Mouse (Mus musculus) T-helper 17 cell (primary cell): Measurements from ENCODE around the gene Abca7.
"Not testable (repeated sequence)": the region's sequence is repeated elsewhere in the genome, so short reads cannot be mapped to it uniquely, and the experiment has no call there.

Source experiments
- in situ Hi-C, 2 experiments: fragments of 300-600 bp; cut with MboI, MseI; formaldehyde crosslinking; loops; 1 replicate in 1 of 2; 2 replicates in 1 of 2; pipeline ENCODE4 v1.15.1; 2025; ENCODE audit warnings: high pct_unique_total_duplicates in 2 of 2

The Abca7 gene

DNA sequence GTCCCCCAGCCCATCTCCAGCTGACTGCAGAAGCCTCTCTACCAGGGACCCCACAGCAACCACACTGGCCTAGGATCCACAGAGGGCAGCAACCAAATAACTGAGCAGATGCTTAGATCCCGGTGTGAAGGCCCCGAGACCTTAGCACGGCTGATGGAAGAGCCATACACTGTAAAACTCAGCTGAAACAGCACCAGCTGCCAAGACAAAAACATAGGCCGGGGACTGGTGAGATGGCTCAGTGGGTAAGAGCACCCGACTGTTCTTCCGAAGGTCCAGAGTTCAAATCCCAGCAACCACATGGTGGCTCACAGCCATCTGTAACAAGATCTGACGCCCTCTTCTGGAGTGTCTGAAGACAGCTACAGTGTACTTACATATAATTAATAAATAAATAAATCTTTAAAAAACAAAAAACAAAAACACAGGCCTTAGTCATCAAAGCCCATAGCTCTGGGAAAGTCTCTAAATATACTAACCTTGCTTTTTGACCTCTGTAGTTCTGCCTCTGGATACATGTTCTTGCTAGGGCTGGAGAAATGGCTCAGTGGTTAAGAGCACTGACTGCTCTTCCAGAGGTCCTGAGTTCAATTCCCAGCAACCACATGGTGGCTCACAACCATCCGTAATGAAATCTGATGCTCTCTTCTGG, 45.2 kb downstream of the Abca7 start:
- in situ Hi-C loops = not testable (repeated sequence)

DNA sequence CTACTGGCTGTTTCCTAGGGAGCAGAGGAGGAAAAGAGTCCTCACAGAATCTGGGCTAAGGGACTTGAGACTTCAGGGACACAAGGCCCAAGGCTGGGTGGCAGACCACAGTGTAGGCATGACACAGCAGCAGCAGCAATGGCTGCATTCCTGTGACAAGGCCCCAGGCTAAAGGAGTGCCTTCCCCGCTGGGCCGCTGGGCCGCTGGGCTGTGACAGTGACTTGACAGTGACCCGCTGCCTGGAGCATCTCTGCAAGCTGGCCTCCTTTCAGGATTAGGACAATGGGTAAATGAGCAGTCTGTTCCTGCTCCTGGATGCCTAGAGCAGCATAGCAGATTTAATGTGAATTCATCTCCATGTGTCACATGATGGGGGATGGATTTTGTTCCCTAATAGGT, 47.8 kb downstream of the Abca7 start:
- in situ Hi-C loops = no loop called here

DNA sequence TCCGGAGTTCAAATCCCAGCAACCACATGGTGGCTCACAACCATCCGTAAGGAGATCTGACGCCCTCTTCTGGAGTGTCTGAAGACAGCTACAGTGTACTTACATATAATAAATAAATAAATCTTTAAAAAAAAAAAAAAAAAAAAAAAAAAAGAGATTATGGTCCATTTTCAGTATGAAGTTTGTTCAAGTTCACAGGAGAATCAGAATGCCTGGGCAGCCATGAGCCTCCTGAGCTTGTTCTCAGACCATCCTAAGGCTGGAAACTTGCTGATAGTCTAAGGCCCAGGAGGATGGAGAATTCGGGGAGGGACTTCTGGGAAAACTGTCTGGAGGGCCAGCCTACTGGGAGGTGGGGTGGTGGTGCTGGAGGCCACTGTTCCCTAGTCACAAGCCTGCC, 49.1 kb downstream of the Abca7 start:
- in situ Hi-C loops = loop anchor here in 1 of 2 experiments (5.0 kb wide), 1 partner anchor 358 kb away; the partner anchor contains the start of gene Gzmm

DNA sequence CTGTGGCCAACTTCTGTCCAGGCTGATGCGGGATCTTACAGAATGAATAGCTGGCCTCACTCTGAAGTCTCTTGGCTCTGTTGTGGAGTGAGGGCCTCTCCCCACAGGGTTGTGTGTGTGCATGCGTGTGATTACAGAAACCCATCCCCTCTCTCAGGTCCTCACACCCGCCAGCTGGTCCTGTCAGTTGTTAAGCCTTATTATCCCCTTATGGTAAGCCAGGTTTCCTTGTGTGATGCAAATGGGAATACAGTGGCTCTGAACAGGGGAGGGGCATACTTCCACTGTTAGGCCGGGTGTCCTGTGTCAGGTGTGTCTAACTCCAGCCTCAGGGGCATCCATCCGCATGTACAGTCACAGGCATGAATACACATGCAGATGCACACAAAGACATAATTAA, 49.5 kb downstream of the Abca7 start:
- in situ Hi-C loops = loop anchor here in 1 of 2 experiments (5.0 kb wide), 1 partner anchor 358 kb away; the partner anchor contains the start of gene Gzmm

DNA sequence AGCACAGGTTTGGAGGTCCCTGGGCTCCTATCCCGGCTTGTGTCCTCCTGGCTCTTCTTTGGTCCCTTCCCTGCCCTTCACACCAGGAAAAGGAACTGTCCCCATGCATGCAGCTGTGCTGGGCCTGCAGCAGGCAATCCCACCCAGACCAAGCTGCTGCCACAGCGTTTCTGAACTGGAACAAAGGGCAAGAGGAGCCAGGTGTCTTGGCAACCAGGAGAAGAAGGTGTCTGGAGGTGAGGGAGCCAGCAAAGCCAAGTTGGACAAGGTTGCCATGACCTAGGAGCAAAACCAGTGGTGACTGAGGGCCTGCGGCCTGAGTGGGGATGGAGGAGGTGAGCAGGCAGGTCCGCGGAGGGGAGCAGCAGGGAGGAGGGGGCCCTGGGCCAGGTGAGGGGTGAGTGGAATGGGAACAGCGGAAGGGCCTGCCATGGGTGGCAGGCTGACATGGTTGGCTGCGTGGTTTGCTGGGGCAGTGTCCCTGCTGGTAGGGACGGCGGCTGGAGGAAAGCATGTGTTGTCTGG, 50.8 kb downstream of the Abca7 start, which contains the start of gene Gpx4:
TSS of gene Gpx4 (plus strand) at position 126 of the 525 bp plus-strand sequence.
- in situ Hi-C loops = loop anchor here in 1 of 2 experiments (5.0 kb wide), 1 partner anchor 360 kb away; the partner anchor contains the start of gene Gzmm

DNA sequence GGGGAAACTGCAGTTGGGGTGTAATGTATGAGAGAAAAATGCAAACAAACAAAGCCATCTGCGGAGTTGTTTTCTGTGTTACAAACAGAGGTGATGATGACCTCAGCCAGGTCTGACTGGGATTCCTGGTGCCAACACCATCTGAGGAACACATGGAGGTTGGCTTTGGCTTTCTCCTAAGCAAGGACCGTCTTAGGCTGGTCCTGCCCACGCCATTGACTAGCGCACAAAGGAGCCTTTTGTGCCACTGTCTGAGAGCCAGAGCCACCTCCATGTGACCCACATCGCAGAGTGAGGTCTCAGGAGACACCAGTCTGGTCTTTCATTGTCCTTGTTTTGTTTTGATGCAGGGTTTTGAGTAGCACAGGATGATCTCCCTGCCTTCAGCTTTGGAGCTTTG, 52.1 kb downstream of the Abca7 start:
- in situ Hi-C loops = loop anchor here in 1 of 2 experiments (5.0 kb wide), 1 partner anchor 361 kb away; the partner anchor contains the start of gene Gzmm

DNA sequence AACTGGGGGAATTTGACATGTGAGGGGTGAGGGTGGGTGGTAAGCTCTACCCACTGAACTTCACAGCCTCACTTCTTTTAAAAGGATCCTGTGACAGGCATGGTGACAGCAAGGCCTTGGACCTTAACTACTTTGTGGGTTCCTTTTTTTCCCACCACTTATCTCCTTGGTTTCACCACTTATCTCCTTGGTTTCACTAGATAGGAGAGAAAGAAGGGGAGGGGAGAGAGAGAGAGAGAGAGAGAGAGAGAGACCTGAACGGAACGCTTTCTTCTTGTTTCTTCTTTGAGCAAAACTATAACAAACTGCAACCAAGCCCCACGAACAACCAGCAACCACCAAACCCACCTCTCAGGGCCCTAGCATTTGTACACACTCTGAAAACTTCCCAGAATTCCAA, 52.5 kb downstream of the Abca7 start:
- in situ Hi-C loops = loop anchor here in 1 of 2 experiments (5.0 kb wide), 1 partner anchor 362 kb away; the partner anchor contains the start of gene Gzmm

DNA sequence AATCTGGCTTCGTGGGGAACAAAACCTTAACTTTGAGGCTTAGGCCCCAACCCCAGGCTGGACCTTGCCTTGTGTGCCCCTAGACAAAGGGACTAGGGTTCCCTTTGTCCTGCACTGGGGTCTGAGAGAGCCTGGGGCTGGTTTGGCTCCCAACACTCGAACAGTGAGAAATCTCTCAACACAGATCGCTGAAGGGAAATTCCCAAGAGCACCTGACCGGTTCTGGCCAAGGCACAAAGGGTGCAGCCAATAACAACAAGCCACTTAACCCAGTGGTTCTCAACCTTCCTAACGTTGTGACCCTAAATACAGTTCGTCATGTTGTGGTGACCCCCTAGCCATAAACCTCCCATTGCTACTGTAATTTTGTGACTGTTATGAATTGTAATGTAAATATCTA, 54.0 kb downstream of the Abca7 start:
- in situ Hi-C loops = no loop called here

DNA sequence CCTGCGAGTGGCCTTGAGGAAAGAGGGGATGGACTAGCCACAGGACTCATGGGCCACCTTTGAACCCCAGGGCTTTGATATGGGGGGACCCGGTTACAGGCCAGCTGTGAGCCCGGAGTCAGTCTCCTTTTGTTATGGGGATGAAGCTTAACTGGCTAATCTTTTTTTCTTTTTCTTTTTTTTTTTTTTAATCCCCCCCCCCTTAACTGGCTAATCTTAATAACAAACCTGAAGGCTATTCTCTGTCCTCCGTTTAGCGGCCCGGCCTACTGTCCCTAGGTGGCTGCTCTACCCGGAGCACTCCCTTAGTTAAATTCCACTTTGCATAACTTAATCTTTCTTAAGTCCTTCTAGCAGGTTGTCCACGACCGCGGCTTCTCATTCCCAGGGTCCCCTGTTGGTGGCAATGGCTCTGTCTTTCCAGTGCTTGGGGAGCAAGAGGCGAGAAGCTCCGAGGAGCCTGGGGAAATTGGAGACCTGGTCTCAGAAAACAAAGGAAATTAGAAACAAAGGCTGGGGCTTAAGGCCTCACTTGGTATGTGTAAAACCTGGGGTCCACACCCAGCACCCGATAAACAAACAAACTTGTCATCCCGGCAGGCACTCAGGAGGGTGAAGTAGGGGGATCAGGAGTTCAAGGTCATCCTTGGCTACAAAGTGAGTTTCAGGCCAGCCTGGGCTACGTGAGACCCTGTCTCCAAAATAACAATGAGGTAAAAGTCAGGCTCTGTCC, 54.8 kb downstream of the Abca7 start:
- in situ Hi-C loops = no loop called here

DNA sequence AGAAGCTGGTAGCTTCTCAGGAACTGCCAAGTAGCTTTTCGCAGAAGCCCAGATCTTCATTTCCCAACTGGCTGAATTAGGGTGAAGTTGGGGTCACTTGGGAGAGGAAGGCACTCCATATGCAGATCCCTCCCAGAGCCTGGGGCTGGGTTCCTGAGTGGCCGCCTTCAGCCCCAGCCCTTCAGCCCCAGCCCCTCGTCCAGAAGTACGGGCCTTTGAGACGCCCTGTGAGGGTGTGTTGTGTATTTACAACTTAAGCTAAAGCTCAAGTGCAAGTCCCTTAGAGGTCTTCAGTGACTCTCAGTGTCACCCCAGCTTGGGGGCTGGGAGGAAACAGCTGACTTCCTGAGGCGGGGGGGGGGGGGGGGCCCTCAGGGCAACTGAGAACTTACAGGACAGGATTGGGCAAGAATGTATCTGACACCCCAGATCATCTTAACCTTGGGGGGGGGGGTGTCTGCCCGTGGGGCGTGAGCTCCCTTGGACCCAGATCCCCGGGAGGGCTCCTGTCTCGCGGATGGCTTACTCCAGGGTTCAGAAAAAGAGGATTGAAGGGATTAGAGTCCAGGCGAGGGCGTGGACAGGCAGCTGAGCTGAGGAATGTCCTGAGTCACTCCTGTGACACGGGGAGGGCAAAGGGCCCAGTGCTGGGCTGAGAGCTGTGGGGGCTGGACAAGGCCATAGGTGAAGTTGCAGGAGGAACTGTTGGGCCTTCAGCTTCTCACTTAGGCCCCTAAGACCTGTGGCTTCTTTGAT, 55.5 kb downstream of the Abca7 start:
- in situ Hi-C loops = no loop called here

DNA sequence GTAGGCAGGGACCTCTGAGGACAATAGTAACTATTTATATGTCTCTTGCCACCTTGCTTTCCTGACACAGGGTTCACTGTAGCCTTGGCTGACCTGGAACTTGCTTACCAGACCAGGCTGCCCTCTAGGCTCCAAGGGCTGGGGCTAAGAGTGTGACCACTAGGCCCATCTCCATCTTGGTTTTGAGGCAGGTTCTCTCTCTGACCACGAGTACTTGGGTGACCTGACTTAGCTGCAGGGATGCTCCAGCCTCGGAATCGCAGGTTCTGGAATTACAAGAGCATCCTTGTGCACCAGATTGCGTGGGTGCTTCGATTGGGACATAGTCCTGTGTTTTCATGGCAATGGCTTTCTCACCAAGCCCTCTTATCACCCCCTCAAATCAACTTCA, 56.1 kb downstream of the Abca7 start:
- in situ Hi-C loops = no loop called here

DNA sequence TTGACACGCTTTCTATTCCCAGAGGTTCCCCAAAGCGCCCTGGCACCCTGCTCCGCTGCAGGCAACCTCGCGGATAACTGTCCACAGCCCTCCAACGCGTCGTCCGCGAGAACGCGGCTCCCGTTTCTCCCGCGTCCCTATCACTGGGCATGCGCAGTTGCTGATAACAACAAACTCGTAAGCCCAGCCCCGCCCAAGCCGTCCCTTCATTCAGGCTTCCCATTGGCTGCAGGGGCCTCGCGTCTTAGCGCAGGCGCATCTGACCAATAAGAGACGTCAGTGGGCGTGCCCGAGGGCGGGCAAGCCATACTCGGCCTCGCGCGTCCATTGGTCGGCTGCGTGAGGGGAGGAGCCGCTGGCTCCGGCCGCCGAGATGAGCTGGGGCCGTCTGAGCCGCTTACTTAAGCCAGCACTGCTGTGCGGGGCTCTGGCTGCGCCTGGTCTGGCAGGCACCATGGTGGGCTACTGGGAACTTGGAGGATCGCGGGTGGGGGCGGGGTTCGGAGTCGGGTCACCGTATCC, 57.0 kb downstream of the Abca7 start:
- in situ Hi-C loops = no loop called here

DNA sequence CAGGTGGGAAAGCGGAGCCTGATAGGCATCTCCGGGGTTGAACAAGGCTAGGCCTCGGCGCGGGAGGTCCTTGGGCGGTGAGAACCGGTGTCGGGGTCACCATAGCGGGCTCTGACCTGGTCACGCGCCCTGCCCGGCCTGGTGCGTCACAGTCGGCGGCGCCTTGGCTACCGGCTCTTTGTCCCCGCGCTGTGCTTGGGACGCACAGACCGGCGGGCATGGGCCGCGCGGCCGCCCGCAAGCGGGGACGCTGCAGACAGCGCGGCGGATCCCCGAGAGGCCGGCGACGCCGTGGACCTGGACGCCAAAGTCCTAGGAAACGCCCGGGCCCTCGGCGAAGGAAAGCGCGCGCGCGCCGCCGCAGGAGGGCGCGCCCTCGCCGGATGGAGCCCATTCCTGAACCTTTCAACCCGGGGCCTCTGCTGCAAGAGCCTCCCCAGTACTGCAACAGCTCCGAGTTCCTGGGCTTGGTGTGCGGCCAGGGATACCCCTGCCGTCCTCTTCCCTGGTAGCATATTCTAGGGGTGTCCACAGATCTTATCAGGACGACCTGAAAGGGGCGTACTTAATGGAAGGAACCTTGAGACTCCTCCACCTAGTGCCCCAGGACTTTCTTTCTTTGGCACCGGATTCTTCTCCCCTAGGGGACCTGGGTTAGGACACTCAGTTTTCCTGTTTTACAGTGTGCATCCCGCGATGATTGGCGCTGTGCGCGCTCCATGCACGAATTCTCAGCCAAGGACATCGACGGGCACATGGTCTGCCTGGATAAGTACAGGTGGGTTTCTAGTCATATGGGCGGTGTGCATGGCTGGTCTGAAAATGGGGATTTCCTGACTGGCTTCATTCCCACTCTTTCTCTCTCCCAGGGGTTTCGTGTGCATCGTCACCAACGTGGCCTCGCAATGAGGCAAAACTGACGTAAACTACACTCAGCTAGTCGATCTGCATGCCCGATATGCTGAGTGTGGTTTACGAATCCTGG, 57.8 kb downstream of the Abca7 start:
- in situ Hi-C loops = no loop called here

DNA sequence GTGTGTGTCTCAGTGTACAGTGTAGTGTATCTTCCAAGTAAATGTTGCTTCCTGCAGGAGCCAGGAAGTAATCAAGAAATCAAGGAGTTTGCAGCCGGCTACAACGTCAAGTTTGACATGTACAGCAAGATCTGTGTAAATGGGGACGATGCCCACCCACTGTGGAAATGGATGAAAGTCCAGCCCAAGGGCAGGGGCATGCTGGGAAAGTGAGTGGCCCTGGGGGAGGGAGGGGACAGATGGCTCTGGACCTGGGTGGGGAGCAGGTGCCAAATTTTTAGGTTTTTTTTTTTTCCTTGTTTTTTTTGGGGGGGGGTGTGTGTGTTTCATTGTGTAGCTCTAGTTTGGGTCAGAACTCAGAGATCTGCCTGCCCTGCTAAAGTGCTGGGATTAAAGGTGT, 58.6 kb downstream of the Abca7 start:
- in situ Hi-C loops = loop anchor here in 1 of 2 experiments (5.0 kb wide), 1 partner anchor 63 kb away; no protein-coding TSS in a partner anchor

DNA sequence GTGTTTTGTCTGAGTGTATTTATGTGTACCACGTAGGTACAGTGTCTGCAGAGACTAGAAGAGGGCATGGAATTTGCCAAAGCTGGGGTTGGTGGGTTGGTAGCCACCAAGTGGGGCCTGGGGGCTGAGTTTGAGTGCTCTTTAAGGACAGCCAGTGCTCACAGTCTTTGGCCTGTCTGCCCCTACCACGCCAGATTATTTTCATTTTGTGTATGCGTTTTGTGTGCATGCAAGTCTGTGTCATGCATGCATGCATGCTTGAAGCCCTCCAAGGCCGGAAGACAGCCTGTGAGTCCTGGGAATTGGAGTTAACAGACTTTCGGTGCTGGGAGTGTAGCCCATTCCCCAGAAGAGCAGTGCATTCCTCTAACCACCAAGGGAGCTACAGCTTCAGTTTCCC, 59.1 kb downstream of the Abca7 start:
- in situ Hi-C loops = loop anchor here in 1 of 2 experiments (5.0 kb wide), 1 partner anchor 63 kb away; no protein-coding TSS in a partner anchor

DNA sequence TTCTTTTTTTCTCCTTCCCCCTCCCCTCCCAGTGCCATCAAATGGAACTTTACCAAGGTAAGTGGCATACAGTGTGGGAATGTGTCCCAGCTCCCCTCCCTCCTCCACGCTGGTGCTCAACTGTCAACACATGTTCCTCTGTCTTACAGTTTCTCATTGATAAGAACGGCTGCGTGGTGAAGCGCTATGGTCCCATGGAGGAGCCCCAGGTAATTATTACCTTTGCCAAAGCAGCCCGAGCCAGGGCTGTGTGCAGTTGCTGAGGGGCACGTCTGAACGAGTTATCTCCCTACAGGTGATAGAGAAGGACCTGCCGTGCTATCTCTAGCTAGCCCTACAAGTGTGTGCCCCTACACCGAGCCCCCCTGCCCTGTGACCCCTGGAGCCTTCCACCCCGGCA, 59.6 kb downstream of the Abca7 start:
- in situ Hi-C loops = loop anchor here in 1 of 2 experiments (5.0 kb wide), 1 partner anchor 64 kb away; no protein-coding TSS in a partner anchor

DNA sequence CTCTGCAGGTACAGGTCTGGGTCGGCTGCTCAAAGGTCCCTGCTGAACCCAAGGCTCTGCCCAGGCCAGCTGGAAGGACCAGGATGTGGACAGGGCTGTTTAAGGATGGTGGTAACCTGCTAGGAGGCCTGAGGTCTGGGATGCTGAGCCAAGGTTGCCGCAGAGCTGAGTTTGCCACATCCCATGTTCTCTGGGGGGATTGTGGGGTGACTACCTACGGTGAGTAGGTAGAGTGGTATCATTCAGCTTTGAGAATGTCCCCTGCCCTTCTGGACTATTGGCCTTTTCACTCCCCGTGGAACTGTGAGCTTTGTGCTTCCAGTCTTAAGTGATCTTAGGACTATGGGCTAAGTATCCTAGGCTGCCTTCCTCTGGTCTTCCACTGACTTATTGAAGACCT, 60.2 kb downstream of the Abca7 start:
- in situ Hi-C loops = loop anchor here in 1 of 2 experiments (5.0 kb wide), 1 partner anchor 64 kb away; no protein-coding TSS in a partner anchor

DNA sequence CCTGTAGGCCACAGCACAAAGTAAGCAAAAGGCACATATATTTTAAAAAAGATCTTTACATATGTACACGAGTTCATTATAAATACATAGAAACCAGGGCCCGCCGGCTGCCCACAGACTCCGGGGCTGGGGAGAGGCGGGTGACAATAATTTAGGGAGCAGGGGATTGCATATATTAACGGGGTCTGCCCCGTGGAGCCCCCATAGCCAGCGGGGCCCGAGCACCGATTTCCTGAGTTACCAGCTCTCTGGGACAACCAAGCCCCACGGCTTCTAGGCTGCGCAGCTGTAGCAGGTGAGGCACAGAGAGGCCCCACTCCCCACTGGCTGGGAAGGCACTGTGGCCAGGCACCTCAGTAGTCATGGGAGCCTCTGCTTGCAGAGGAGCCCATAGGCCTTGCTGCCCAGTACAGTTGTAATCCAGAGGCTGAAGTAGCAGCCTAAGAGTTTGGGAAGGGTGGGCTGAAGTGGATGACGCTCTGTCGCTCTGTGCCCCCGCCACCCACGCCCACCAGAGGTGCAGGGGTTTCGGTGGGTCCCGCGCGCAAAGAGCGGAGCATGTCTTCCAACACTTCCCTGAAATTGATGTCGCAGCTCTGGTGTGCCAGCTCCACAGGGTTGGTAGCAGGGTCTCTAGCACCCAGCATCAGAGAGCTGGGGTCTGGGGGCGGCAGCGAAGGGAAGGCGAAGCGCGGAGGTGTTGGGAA, 60.8 kb downstream of the Abca7 start:
- in situ Hi-C loops = loop anchor here in 1 of 2 experiments (5.0 kb wide), 1 partner anchor 65 kb away; no protein-coding TSS in a partner anchor

DNA sequence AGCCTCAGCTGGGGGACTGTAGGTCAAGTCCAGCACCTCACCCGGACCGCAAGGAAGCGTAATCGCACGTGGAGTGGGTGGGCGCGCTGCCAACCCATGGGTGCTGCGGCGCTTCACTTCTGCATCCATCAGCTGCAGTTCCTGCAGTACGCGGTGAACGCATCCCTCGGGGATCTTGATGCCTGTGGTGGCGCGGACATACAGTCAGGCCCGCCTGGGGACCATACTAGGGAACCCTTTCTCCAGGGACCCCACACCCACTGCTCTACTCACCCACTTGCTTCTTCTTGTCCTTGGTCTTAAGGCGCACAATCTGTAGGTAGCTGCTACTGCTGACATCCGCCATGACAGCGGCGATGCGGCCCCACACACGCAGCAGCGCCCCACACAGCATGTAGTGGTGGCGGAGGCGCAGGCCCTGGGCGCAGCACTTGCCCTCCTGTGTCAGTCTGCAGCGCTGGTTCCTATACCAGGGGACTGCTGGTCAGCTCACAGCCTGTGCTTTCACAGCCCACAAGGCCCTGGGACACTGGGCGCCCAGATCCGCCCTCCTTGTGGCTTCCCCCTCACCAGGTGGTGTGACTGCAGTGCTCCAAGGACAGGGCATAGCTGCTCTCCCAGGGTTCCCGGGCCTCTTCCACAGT, 61.5 kb downstream of the Abca7 start:
- in situ Hi-C loops = loop anchor here in 1 of 2 experiments (5.0 kb wide), 1 partner anchor 66 kb away; no protein-coding TSS in a partner anchor
